Mouse (Mus musculus) gastrocnemius, postnatal 14 days (tissue): ENCODE data around the gene Slc25a34. TPM values are rescaled to one million over a fixed set of nuclear protein-coding genes. Genes with fewer than 3 reads are reported as not detected.

Experiments
- DNase-seq: peaks from one replicate; pipeline ENCODE4 v3.0.0; 2021; ENCODE audit warnings: mixed read lengths
- intact Hi-C: fragments of 180-260 bp; cut with DNase I; formaldehyde crosslinking; loops from one replicate; pipeline ENCODE4 v1.15.1; 2025; ENCODE audit warnings: low total_unique reads
- total RNA-seq, 2 experiments: library from RNA; stranded (reverse); gene quantifications; 2 replicates each; pipeline ENCODE4 v1.2.3; 2021

Gene Slc25a34
- total RNA-seq, 2 experiments from 2014 or later, result 9.0 to 17.7 TPM

GRCm38 (mm10) chr4:141598894-141599250, 24.7 kb downstream of the Slc25a34 start:
- no peak for DNase-seq
- intact Hi-C loops, result no loop called here

GRCm38 (mm10) chr4:141598199-141598893, 25.3 kb downstream of the Slc25a34 start:
- intact Hi-C loops, result no loop called here
- DNase-seq, result no peak

DNA sequence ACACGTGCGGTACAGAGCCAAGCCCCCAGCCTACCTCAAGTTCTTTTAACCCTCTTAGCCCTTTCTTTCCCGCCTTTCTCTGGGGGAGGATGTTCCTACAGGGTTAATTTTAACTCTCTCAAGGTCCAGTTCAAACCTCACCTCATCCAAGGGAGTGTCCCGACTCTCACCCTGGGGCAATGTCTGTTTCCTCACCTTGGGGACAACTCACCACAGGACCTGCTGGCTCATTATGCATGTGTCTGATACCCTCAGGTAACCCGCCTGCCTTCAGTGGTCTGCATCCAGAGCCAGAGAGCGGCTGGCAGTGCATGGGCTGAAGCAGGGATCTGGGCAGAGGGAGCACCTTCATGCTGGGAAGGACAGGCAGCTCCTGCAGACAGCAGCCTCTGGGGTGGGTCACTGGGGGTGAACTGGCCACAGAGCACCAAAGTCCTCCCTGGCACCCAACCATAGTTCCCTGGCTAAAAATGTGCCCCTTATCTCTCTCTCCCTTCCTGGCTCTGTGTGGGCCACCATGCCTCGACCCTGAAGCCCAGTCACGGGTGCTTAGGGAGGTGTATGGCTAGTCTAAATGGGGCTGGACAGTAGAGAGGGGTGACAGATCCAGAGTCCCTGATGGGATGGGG, 26.8 kb downstream of the Slc25a34 start:
- no peak for DNase-seq
- intact Hi-C loops, result no loop called here

GRCm38 (mm10) chr4:141595605-141596268, 27.9 kb downstream of the Slc25a34 start:
- intact Hi-C loops, result no loop called here
- DNase-seq, result no peak

- no peak for DNase-seq
- intact Hi-C loops, result no loop called here
Measured at GRCm38 (mm10) chr4:141595138-141595537, 28.5 kb downstream of the Slc25a34 start.

- intact Hi-C loops, result no loop called here
- no peak for DNase-seq
Measured at GRCm38 (mm10) chr4:141591547-141591946, 32.1 kb downstream of the Slc25a34 start.

GRCm38 (mm10) chr4:141583919-141584318, 39.7 kb downstream of the Slc25a34 start:
- intact Hi-C loops, result no loop called here
- DNase-seq, result no peak

DNA sequence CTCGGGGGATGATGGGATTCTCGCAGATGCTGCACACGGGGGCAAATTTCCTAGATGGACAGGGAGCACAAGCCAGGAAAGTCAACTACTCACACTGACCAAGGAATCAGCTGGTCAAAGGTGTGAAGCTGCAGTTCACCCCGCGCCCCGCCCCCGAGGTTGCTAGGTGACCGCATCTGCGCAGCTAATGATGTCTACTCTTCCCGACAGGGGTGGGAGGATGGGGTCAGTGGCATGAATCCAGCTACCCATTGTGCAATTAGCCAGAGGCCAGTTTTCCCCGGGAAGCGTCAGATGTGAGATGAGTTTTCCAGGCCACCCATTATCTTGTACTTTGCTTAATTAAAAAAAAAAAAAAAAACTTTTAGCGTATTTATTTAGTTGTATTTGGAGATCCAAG, 42.6 kb downstream of the Slc25a34 start:
- DNase-seq, result no peak
- intact Hi-C loops, result no loop called here

DNA sequence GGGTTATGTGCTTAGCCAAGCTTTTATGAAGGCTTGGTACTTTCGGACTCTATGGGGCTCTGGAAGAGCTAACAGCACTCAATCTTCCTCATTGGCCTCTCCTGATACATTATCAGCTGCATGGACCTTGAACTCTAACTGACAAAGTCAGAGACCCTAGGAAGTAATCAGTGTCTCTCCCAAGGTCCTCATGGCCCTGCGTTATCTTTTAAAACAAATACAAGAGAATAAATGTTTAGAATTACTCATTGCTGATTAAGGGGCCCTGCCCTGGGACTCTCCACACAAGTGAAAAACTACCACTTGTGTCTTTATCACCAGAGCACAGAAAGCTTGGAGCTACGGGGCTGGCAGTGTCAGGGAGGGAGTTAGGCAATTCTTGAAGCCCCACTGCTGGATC, 44.8 kb downstream of the Slc25a34 start:
- DNase-seq, result no peak
- intact Hi-C loops, result loop anchor here (5.0 kb wide), 1 partner anchor 192 kb away; no protein-coding TSS in a partner anchor

GRCm38 (mm10) chr4:141576877-141577276, 46.7 kb downstream of the Slc25a34 start:
- intact Hi-C loops, result loop anchor here (5.0 kb wide), 1 partner anchor 190 kb away; no protein-coding TSS in a partner anchor
- DNase-seq, result no peak

DNA sequence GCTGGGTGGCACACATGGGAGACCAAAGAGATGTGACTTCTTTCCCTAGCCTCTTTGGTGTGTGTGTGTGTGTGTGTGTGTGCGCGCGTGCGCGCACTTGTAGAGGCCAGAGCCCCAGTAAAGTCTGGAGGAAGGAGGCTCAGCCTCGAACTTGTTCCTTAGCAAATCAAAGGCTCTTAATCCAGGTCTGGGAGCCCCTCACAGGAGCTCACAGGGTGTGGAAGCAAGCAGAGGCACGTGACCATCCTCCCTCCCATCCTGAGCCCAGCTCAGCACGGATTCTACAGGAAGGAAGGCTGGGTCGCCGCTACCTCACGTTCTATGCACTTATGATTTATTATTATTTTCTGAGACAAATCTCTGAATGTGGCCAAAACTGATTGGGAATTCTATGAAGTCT, 47.2 kb downstream of the Slc25a34 start:
- no peak for DNase-seq
- intact Hi-C loops, result loop anchor here (5.0 kb wide), 1 partner anchor 189 kb away; no protein-coding TSS in a partner anchor

- DNase-seq, result peak; percentile 85
- intact Hi-C loops, result loop anchor here (2.0 to 5.0 kb wide), 2 partner anchors 170 to 188 kb away; no protein-coding TSS in a partner anchor
Measured at GRCm38 (mm10) chr4:141574789-141575702, 48.6 kb downstream of the Slc25a34 start.

DNA sequence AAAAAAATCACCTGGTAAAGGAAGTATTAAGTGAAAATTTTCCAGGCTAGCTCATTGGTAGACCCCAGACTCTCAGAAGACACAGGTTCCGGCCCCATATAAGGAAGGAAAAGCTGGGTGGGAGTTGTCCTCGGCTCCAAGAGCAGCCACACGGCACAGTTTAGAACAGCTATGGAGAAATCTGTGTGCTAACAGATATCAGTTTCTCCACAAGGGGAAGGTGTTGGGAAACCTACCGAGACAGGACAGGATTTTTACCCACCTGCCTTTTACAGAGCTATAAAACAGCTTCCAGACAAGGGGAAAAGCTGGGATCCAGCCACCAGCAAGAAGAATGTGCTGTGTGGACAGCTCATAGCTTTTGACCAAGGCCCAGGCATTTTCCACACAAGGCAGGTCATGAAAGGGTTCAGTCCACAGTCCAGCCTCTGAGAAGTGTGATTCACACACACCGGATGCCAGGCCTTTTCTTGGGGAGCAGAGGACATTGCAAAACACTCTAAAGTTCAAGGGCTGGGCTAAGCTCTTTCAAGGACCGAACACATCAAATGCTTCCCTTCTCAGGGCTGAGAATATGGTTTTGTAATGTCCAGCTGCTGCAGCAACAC, 50.2 kb downstream of the Slc25a34 start:
- intact Hi-C loops, result no loop called here
- DNase-seq, result peak; percentile 47

DNA sequence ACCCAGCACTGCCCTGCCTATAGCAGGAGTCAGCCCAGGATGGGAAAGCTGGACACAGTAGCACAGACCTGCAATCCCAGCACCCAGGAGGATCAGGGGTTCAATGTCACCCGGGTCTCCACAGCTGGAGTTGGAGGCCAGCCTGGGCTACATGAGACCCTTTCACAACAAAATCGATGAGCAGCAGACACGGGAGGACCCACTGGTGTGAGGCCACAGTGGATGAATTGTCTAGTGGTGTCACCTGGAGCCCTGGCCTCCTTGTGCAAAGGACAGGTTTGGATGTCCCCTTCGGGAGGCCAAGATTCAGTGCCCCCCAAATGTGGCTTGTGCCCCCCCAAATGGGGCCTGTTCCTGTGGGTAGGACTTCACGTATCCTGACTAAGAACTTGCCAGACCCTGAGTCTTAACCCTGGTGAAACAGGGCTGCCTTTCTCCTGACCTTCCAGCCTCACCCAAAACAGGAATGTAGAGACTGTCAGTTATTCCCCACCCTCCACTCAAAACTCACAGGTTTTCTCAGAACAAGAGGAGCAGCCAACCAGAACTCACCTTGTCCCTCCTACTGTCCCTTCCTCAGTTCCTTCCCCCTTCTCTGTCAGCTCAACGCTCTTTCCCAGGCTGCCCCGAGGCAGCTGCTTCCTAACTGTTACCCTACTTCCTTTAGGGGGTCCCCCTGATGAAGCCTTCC, 50.8 kb downstream of the Slc25a34 start:
- intact Hi-C loops, result no loop called here
- DNase-seq, result no peak

GRCm38 (mm10) chr4:141571934-141572333, 51.7 kb downstream of the Slc25a34 start:
- DNase-seq, result no peak
- intact Hi-C loops, result no loop called here

DNA sequence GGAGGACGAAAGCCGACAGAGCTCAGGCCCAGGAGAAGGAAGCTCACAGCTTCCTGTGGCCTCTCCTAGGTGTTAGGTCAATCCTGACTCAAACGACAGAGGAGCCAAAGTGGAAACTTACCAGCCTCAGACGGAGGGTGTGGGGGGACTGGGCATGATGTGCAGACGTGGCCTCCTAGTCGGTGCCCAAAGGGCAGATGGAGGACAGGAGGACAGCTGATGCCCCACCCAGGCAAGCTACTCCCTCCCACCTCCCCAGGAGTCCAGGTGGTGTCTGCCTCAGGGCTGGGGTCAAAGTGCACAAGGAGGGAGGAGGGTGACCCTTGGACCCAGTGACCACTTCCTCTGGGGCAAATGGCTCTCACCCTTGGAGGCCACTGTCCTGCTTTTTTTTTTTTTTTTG, 52.3 kb downstream of the Slc25a34 start:
- DNase-seq, result no peak
- intact Hi-C loops, result no loop called here

GRCm38 (mm10) chr4:141570821-141571220, 52.8 kb downstream of the Slc25a34 start:
- intact Hi-C loops, result no loop called here
- no peak for DNase-seq

DNA sequence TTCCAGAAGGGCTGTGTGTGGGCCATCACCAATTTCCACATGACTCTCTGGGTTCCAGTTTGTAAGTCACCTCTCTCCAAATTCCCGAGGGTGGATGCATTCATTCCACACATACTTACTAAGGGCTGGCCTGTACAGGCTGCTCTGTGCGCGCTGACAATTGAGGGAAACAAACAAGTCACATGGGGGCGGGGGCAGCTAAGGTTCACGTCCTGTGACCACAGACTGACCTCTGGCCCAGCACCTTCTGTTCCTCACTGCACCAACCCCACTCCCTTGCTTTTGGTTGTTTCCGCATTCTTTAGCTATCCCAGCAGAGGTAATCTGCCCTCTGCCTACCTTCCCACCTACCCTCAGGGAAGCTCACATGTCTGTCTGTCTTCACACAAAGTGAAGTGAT, 53.6 kb downstream of the Slc25a34 start:
- intact Hi-C loops, result no loop called here
- DNase-seq, result no peak

GRCm38 (mm10) chr4:141568966-141569365, 54.7 kb downstream of the Slc25a34 start:
- DNase-seq, result no peak
- intact Hi-C loops, result no loop called here
